Mouse (Mus musculus) limb, embryonic 15.5 days (tissue): ENCODE measurements around the gene Supt5. TPM values are rescaled to one million over a fixed set of nuclear protein-coding genes. Genes with fewer than 3 reads are reported as not detected.
"Not testable (repeated sequence)": the region's sequence is repeated elsewhere in the genome, so short reads cannot be mapped to it uniquely, and the experiment has no call there.

Experiments
- ATAC-seq: fragments of 200-750 bp; cut with Nextera tagmentation; 2 replicates; pipeline ENCODE4 v1.8.0; 2017; ENCODE audit warnings: low read depth, moderate TSS enrichment; ENCODE audit not compliant: insufficient number of reproducible peaks, low FRiP score, low TSS enrichment
- H3K27ac ChIP-seq: fragments of 300-500 bp; sonication (generic); 2 replicates; pipeline ENCODE4 v1.5.1; 2015; ENCODE audit warnings: moderate library complexity, mild to moderate bottlenecking, inconsistent platforms
- H3K27me3 ChIP-seq: fragments of 300-500 bp; sonication (generic); 2 replicates; pipeline ENCODE4 v1.6.1; 2015; ENCODE audit warnings: inconsistent platforms
- H3K36me3 ChIP-seq: fragments of 300-500 bp; sonication (generic); 2 replicates; pipeline ENCODE4 v1.6.1; 2015; ENCODE audit warnings: inconsistent platforms
- H3K4me1 ChIP-seq: fragments of 300-500 bp; sonication (generic); 2 replicates; pipeline ENCODE4 v1.6.1; 2015; ENCODE audit warnings: inconsistent platforms
- H3K4me2 ChIP-seq: fragments of 300-500 bp; sonication (generic); 2 replicates; pipeline ENCODE4 v1.6.1; 2015; ENCODE audit warnings: mild to moderate bottlenecking, inconsistent platforms
- H3K4me3 ChIP-seq: fragments of 300-500 bp; sonication (generic); 2 replicates; pipeline ENCODE4 v1.5.1; 2015; ENCODE audit warnings: mild to moderate bottlenecking, inconsistent platforms
- H3K9ac ChIP-seq: fragments of 300-500 bp; sonication (generic); 2 replicates; pipeline ENCODE4 v1.6.1; 2015; ENCODE audit warnings: inconsistent platforms
- H3K9me3 ChIP-seq: fragments of 300-500 bp; sonication (generic); 2 replicates; pipeline ENCODE4 v1.6.1; 2016; ENCODE audit warnings: inconsistent platforms
- WGBS: fragments of 180-500 bp; shearing (Covaris S2); methylation state at CpG from one replicate; pipeline ENCODE4 v1.1.7; 2015; 5-methylcytosine and 5-hydroxymethylcytosine counted together
- polyA plus RNA-seq: library from polyadenylated mRNA; unstranded; fragments of >200 nt; fragmentation: Nextera tagmentation; extraction: Ambion mirVana; gene quantifications from 2 replicates; pipeline ENCODE4 v1.2.1, GENCODE M21; 2015

The Supt5 gene
- 95.3 and 98.0 TPM in 2 replicates for polyA plus RNA-seq

DNA sequence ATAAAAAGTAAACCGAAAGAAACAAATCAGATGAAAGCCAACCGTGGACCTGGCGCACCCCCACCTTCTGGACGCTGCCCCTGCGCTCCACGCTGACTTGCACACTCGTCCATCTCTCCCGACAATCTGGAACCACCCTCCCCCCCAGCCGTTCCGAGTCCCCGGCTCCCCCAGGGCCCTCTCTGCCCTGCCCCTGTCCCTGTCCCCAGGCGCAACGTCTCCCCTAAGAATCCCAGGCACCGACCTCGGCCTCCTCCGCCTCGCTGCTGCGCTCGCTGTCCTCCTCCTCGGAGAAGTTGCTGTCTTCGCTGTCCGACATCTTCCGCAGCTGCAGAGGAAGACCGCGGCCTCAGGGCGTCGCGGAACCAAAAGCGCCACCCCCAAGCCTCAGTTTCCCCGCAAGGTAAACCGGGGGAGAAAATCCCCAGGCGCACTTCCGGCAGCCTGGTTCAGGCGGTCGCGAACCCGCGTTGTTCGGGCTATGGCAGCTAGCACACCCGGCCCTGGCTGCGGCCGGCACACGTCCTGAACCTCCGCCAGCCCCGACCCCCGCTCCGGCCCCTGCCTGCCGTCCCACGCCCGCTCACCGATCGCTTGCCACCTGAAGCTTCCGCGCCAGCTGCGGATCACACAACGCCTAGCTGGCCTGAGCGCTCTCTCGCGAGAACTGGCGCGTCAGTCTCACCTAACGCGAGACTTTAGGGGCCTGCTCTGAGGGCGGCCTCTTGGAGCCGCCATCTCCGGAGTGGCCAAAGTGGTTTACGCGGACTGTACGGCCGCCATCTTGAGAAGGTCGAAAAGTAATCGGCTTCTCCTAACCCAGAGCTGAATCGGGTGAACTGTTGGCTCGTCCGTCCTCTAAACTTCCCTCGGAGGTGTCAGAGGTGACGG, at the start of gene Supt5:
Supt5 (minus strand) TSS at position 639 of the 891 bp plus-strand sequence.
- Histone ChIP-seq H3K9ac (peak within 1 kb of the TSS; percentile 97), H3K27ac (peak within 1 kb of the TSS; percentile 93), H3K36me3 (no peaks in the 10 kb centered on the region), H3K4me2 (peak within 1 kb of the TSS; percentile 61), H3K27me3 (no peaks in the 10 kb centered on the region), H3K4me3 (peak within 1 kb of the TSS; percentile 81), H3K9me3 (no peaks in the 10 kb centered on the region), H3K4me1 (peaks cover 25% of the 10 kb centered on the region; the same call in 1 of the 2 replicates)
- under 1% methylated on average over 77 of the region's 77 CpGs for WGBS
- ATAC-seq: peak; percentile 97

GRCm38 (mm10) chr7:28387384-28387783, 48.8 kb upstream of the Supt5 start:
- H3K9ac ChIP-seq, H3K9me3 ChIP-seq, H3K4me2 ChIP-seq, H3K27me3 ChIP-seq, H3K27ac ChIP-seq, H3K4me3 ChIP-seq, ATAC-seq: not testable (repeated sequence)
- 89% methylated on average over 7 of the region's 7 CpGs for WGBS
- H3K4me1 ChIP-seq: peaks cover 29% of the 10 kb centered on the region
- peaks cover 50% of the 10 kb centered on the region for H3K36me3 ChIP-seq

- not testable (repeated sequence) for ATAC-seq, H3K4me3 ChIP-seq, H3K27ac ChIP-seq, H3K27me3 ChIP-seq, H3K9me3 ChIP-seq, H3K9ac ChIP-seq, H3K4me2 ChIP-seq
- WGBS: 64% methylated on average over 6 of the region's 6 CpGs
- H3K4me1 ChIP-seq: peaks cover 33% of the 10 kb centered on the region
- H3K36me3 ChIP-seq: peaks cover 50% of the 10 kb centered on the region
These were observed 48.3 kb upstream of the Supt5 start for GRCm38 (mm10) chr7:28386877-28387276.

GRCm38 (mm10) chr7:28386462-28386861, 47.9 kb upstream of the Supt5 start:
- peaks cover 33% of the 10 kb centered on the region for H3K4me1 ChIP-seq
- H3K4me2 ChIP-seq: no peak overlapping the region
- H3K27ac ChIP-seq: peak overlapping the region; percentile 62; the same call in 1 of the 2 replicates
- H3K9ac ChIP-seq: no peak overlapping the region
- peaks cover 50% of the 10 kb centered on the region for H3K36me3 ChIP-seq
- peak; percentile 64; the same call in 1 of the 2 replicates for ATAC-seq
- H3K4me3 ChIP-seq: no peak overlapping the region
- no peaks in the 10 kb centered on the region for H3K27me3 ChIP-seq
- WGBS: 0% methylated on average over 4 of the region's 4 CpGs
- H3K9me3 ChIP-seq: no peaks in the 10 kb centered on the region

- 70% methylated on average over 7 of the region's 7 CpGs for WGBS
- H3K36me3 ChIP-seq: peaks cover 50% of the 10 kb centered on the region
These were observed 47.5 kb upstream of the Supt5 start for GRCm38 (mm10) chr7:28386007-28386406.

DNA sequence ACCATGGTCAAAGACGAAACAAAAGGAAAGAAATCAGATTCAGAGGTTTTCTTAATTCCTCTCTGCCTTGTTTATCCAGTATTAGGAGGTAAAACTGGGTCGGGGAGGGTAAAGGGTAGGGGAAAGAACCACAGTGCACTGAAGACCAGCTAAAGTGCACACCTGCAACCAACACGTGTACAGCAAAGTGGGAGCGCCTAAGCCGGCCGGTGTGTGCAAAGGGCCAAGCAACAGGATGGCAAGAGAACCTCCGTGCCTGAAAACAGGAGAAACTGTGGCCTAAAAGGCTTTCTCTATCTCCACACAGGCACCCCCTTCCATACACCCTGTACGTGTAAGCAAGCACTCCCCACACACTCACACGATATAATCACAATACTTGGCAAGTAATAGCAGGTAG, 46.6 kb upstream of the Supt5 start:
- WGBS: 91% methylated on average over 9 of the region's 9 CpGs
- no peak for ATAC-seq
- Histone ChIP-seq H3K27me3 (no peaks in the 10 kb centered on the region), H3K4me1 (peaks cover 42% of the 10 kb centered on the region), H3K27ac (peak overlapping the region; percentile 62; the same call in 1 of the 2 replicates), H3K4me3 (no peak overlapping the region), H3K9ac (no peak overlapping the region), H3K4me2 (no peak overlapping the region), H3K9me3 (no peaks in the 10 kb centered on the region), H3K36me3 (peaks cover 43% of the 10 kb centered on the region)

More at GRCm38 (mm10) chr7:28386007-28386406, 47.5 kb upstream of the Supt5 start:
- H3K4me2 ChIP-seq: no peak overlapping the region
- H3K9ac ChIP-seq: no peak overlapping the region
- H3K4me1 ChIP-seq: peaks cover 34% of the 10 kb centered on the region
- H3K27me3 ChIP-seq: no peaks in the 10 kb centered on the region
- H3K27ac ChIP-seq: peak overlapping the region; percentile 62
- H3K9me3 ChIP-seq: no peaks in the 10 kb centered on the region
- no peak overlapping the region for H3K4me3 ChIP-seq
- no peak for ATAC-seq

DNA sequence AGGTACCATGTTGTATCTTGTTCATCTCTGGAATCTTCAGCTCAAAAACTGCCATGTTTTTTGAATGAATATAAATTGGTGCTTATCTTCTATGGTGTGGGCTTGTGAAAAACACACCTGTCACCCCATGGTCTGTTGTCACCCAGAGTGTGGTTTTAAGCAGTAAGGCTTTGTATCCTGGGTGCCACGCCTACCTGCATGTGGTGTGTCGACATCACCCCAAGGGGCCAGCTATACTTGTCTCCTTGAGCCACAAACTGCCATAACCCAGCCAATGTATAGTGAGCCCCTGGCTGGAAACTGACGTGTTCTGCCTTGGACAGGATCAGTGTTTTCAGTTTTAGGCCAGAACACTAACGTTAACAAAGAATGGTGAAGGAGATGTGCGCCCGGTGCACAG, 45.6 kb upstream of the Supt5 start:
- WGBS: 73% methylated on average over 6 of the region's 6 CpGs

DNA sequence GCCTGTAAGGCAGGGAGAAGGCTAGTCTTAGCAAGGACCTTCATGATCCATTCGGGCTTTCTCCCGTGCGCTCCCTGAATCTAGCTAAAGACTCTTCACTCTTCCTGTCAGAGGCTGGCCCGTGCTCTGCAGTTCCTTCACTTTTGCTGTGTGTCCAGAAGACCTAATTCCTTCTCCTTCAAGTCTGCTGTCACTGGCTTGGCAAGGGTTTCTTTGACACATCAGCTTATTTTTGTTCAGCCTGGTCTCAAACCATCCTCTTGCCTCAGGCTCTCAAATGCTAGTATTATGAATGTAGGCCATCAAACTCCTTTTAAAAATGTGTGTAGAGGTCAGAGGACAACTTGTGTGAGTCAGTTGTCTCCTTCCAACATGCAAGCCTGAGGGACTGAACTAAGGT, 45.1 kb upstream of the Supt5 start:
- Histone ChIP-seq H3K27ac (peak overlapping the region; percentile 99), H3K36me3 (peaks cover 28% of the 10 kb centered on the region), H3K4me2 (no peak overlapping the region), H3K9me3 (no peaks in the 10 kb centered on the region), H3K27me3 (no peaks in the 10 kb centered on the region), H3K4me3 (no peak overlapping the region), H3K4me1 (peaks cover 53% of the 10 kb centered on the region), H3K9ac (no peak overlapping the region)
- WGBS: 84% methylated on average over 4 of the region's 4 CpGs
- no peak for ATAC-seq

More for the DNA sequence above, 45.6 kb upstream of the Supt5 start:
- no peak overlapping the region for H3K27ac ChIP-seq
- no peak overlapping the region for H3K4me3 ChIP-seq
- H3K4me1 ChIP-seq: peaks cover 52% of the 10 kb centered on the region
- H3K36me3 ChIP-seq: peaks cover 33% of the 10 kb centered on the region
- H3K9me3 ChIP-seq: no peaks in the 10 kb centered on the region
- H3K4me2 ChIP-seq: no peak overlapping the region
- H3K9ac ChIP-seq: no peak overlapping the region
- no peaks in the 10 kb centered on the region for H3K27me3 ChIP-seq
- no peak for ATAC-seq

DNA sequence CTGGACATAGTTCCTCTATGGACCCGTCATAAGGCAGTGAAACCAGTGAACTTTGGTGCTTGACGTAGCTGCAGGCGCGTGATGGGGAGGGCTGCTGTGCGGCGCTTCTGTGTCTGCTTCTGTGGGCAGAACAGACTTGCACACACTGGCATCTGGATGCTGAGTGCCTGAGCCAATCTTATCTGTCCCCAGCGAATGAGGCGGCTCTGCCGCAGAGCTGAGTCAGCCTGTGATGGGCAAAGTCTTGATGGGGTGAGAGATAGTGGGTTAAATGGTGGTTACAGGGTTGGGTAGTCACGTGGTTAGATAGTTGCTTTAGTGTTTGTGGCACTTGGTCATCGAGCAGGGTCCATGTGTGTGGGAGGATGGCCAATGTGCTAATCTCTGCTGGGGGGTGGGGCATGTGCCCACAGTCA, 44.4 kb upstream of the Supt5 start:
- no peaks in the 10 kb centered on the region for H3K9me3 ChIP-seq
- peak overlapping the region; percentile 99 for H3K27ac ChIP-seq
- 64% methylated on average over 11 of the region's 11 CpGs for WGBS
- no peak overlapping the region for H3K9ac ChIP-seq
- peaks cover 22% of the 10 kb centered on the region for H3K36me3 ChIP-seq
- H3K4me1 ChIP-seq: peaks cover 58% of the 10 kb centered on the region
- peak overlapping the region; percentile 66; the same call in 1 of the 2 replicates for H3K4me2 ChIP-seq
- no peak for ATAC-seq
- H3K4me3 ChIP-seq: no peak overlapping the region
- no peaks in the 10 kb centered on the region for H3K27me3 ChIP-seq

DNA sequence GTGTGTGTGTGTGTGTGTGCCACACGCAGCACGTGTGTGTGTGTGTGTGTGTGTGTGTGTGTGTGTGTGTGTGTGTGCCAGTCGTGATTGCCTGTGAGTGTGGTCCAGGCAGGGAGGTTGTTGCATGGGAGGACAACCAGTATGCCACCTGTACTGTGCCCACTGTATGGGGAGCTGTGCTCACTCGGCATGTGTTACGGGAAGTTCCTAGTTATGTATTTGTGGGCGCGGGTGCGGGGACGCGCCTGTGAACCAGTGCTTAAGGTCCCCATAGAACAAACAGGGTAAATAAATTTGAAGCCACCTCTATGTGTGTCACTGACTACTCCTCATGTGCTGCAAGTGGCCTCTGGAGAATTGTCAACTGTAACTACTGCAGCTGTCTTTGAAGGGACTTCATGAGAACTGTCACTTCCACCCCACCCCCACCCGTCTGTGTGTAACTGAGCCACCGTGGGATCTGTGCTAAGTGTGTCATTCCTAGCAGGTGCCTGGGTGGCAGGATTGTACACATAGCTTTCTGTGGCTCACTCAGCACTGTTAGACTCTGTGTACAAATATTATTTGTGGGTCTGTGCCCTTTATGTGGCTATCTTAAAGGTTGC, 43.9 kb upstream of the Supt5 start:
- WGBS: 41% methylated on average over 9 of the region's 12 CpGs
- ATAC-seq: no peak

DNA sequence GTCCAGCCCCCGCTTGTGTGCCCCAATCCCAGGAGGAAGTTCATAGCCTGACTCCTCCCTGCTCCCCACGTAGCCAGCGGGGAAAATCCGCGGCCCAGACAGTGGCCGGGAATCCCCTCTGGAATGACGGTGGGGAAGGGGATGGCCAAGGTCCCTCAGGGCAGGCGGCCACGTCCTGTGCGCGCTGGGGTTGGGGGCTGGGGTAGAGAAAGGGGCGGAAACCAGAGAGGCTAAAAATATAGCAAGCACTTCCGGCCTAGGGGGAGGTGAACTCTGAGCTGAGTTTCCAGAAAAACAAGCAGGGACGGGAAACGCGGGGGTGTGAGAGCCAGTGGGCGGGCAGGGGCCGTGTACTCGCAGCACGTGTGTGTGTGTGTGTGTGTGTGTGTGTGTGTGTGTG, 43.4 kb upstream of the Supt5 start:
- Histone ChIP-seq H3K4me2 (peak overlapping the region; percentile 66), H3K27ac (peak overlapping the region; percentile 99), H3K9me3 (no peaks in the 10 kb centered on the region), H3K9ac (peak overlapping the region; percentile 37), H3K4me1 (peaks cover 68% of the 10 kb centered on the region), H3K27me3 (no peaks in the 10 kb centered on the region), H3K4me3 (peak overlapping the region; percentile 36), H3K36me3 (peaks cover 20% of the 10 kb centered on the region)
- peak; percentile 49; the same call in 1 of the 2 replicates for ATAC-seq
- WGBS: 1% methylated on average over 20 of the region's 20 CpGs

More for the DNA sequence above, 43.9 kb upstream of the Supt5 start:
- H3K4me2 ChIP-seq: peak overlapping the region; percentile 66
- peak overlapping the region; percentile 36 for H3K4me3 ChIP-seq
- peaks cover 63% of the 10 kb centered on the region for H3K4me1 ChIP-seq
- 0 out of 2 replicates have a peak overlapping the region, but pooled peaks have one; percentile 7 for H3K9ac ChIP-seq
- no peaks in the 10 kb centered on the region for H3K27me3 ChIP-seq
- peak overlapping the region; percentile 99 for H3K27ac ChIP-seq
- peaks cover 22% of the 10 kb centered on the region for H3K36me3 ChIP-seq
- H3K9me3 ChIP-seq: no peaks in the 10 kb centered on the region
